Mouse (Mus musculus): ENCODE results near the gene Atxn2. TPM values are rescaled to one million over a fixed set of nuclear protein-coding genes. Genes with fewer than 3 reads are reported as not detected.

Gene Atxn2
- total and polyA plus RNA-seq, 3 experiments: 7.7 to 58.4 (median 8.3) TPM

GRCm38 (mm10) chr5:121811485-121811931 is 100.4 kb downstream of the Atxn2 start:
- H3K27me3 ChIP-seq (replicated peaks): no peaks in the 10 kb centered on the region
- H3K4me1 ChIP-seq (ENCODE audit: control insufficient read depth in 1 of 2, insufficient read depth in 2 of 2): peaks cover 13 to 20% of the 10 kb centered on the region in 2 experiments
- in situ Hi-C loops (cut with MboI; ENCODE audit: low pct_ligation_motif_present, low pct_unique_long_range_greater_than_20kb, low sequenced_read_pairs): loop anchor here (5.0 kb wide), 1 partner anchor 36 kb away; the partner anchor contains the start of gene Pheta1
- H3K36me3 ChIP-seq (replicated peaks in 1 of 2; ENCODE audit: control insufficient read depth in 1 of 2, insufficient read depth in 1 of 2, low read length in 1 of 2): peaks cover 58 to 86% of the 10 kb centered on the region in 2 experiments
- no peak for DNase-seq (ENCODE audit: extremely low read depth)
- H3K79me2 ChIP-seq (replicated peaks; ENCODE audit: control insufficient read depth, extremely low read depth, insufficient read depth, poor library complexity, severe bottlenecking): no peaks in the 10 kb centered on the region
- no peak overlapping the region for H3K27ac ChIP-seq (ENCODE audit: insufficient read depth, low read depth)
- no peak overlapping the region for H3K4me2 ChIP-seq (ENCODE audit: insufficient read depth, low read depth, poor library complexity, severe bottlenecking)
- TF ChIP-seq CHD2 (IDR thresholded peaks at IDR 0.05; ENCODE audit: low read length): no peak
- TF ChIP-seq RCOR1 (conservative IDR thresholded peaks at IDR 0.05; ENCODE audit: low read depth, low read length): no peak
- TF ChIP-seq RAD21 (IDR thresholded peaks at IDR 0.05; ENCODE audit: low read depth, low read length): no peak
- H3K9me3 ChIP-seq (replicated peaks; ENCODE audit: low read length): no peaks in the 10 kb centered on the region
- dilution Hi-C loops (cut with MboI; ENCODE audit: extremely low pct_ligation_motif_present, extremely low pct_unique_long_range_greater_than_20kb, low sequenced_read_pairs): no loop called here
- no peak overlapping the region for H3K4me3 ChIP-seq (replicated peaks in 1 of 3; ENCODE audit: low read depth in 2 of 3, low read length in 2 of 3, poor library complexity in 1 of 3)
- H3K9ac ChIP-seq (ENCODE audit: insufficient read depth, low read depth): no peak overlapping the region

- DNase-seq (ENCODE audit: extremely low read depth): no peak
- no peaks in the 10 kb centered on the region for H3K27me3 ChIP-seq (replicated peaks)
- peaks cover 13 to 23% of the 10 kb centered on the region in 2 experiments for H3K4me1 ChIP-seq (ENCODE audit: control insufficient read depth in 1 of 2, insufficient read depth in 2 of 2)
- no peak overlapping the region for H3K4me2 ChIP-seq (ENCODE audit: insufficient read depth, low read depth, poor library complexity, severe bottlenecking)
- H3K27ac ChIP-seq (ENCODE audit: insufficient read depth, low read depth): no peak overlapping the region
- H3K36me3 ChIP-seq (replicated peaks in 1 of 2; ENCODE audit: control insufficient read depth in 1 of 2, insufficient read depth in 1 of 2, low read length in 1 of 2): peaks cover 70 to 91% of the 10 kb centered on the region in 2 experiments
- no peak overlapping the region for H3K9ac ChIP-seq (ENCODE audit: insufficient read depth, low read depth)
- dilution Hi-C loops (cut with MboI; ENCODE audit: extremely low pct_ligation_motif_present, extremely low pct_unique_long_range_greater_than_20kb, low sequenced_read_pairs) (no loop called here), in situ Hi-C loops (cut with MboI; ENCODE audit: low pct_ligation_motif_present, low pct_unique_long_range_greater_than_20kb, low sequenced_read_pairs) (loop anchor here (5.0 kb wide), 1 partner anchor 35 kb away; the partner anchor contains the start of gene Pheta1)
- no peak overlapping the region for H3K4me3 ChIP-seq (replicated peaks in 1 of 3; ENCODE audit: low read depth in 2 of 3, low read length in 2 of 3, poor library complexity in 1 of 3)
- TF ChIP-seq MAFK (IDR thresholded peaks at IDR 0.05; ENCODE audit: insufficient replicate concordance, low read length) (no peak), TCF12 (IDR thresholded peaks at IDR 0.05; ENCODE audit: low read depth, low read length) (no peak), E2F4 (IDR thresholded peaks at IDR 0.05; ENCODE audit: insufficient replicate concordance, low read depth, low read length) (no peak)
- no peaks in the 10 kb centered on the region for H3K79me2 ChIP-seq (replicated peaks; ENCODE audit: control insufficient read depth, extremely low read depth, insufficient read depth, poor library complexity, severe bottlenecking)
- no peaks in the 10 kb centered on the region for H3K9me3 ChIP-seq (replicated peaks; ENCODE audit: low read length)
Measured at GRCm38 (mm10) chr5:121812526-121813243, 101.5 kb downstream of the Atxn2 start.

- Histone ChIP-seq H3K4me2 (ENCODE audit: insufficient read depth, low read depth, poor library complexity, severe bottlenecking) (no peak overlapping the region), H3K36me3 (replicated peaks in 1 of 2; ENCODE audit: control insufficient read depth in 1 of 2, insufficient read depth in 1 of 2, low read length in 1 of 2) (peaks cover 80 to 96% of the 10 kb centered on the region in 2 experiments), H3K79me2 (replicated peaks; ENCODE audit: control insufficient read depth, extremely low read depth, insufficient read depth, poor library complexity, severe bottlenecking) (no peaks in the 10 kb centered on the region), H3K27ac (ENCODE audit: insufficient read depth, low read depth) (peak overlapping the region; percentile 29; the same call in 1 of the 2 replicates), H3K9me3 (replicated peaks; ENCODE audit: low read length) (no peaks in the 10 kb centered on the region), H3K27me3 (replicated peaks) (no peaks in the 10 kb centered on the region), H3K4me3 (replicated peaks in 1 of 3; ENCODE audit: low read depth in 2 of 3, low read length in 2 of 3, poor library complexity in 1 of 3) (no peak overlapping the region), H3K9ac (ENCODE audit: insufficient read depth, low read depth) (no peak overlapping the region), H3K4me1 (ENCODE audit: control insufficient read depth in 1 of 2, insufficient read depth in 2 of 2) (peaks cover 13 to 23% of the 10 kb centered on the region in 2 experiments)
- no peak for DNase-seq (ENCODE audit: extremely low read depth)
- dilution Hi-C loops (cut with MboI; ENCODE audit: extremely low pct_ligation_motif_present, extremely low pct_unique_long_range_greater_than_20kb, low sequenced_read_pairs): no loop called here
- in situ Hi-C loops (cut with MboI; ENCODE audit: low pct_ligation_motif_present, low pct_unique_long_range_greater_than_20kb, low sequenced_read_pairs): loop anchor here (5.0 kb wide), 1 partner anchor 34 kb away; the partner anchor contains the start of gene Pheta1
- TF ChIP-seq EP300 (IDR thresholded peaks at IDR 0.05; ENCODE audit: low read length): no peak
- TF ChIP-seq MEF2A (IDR thresholded peaks at IDR 0.05; ENCODE audit: borderline replicate concordance, low read depth, low read length): no peak
- TF ChIP-seq ETS1 (conservative IDR thresholded peaks at IDR 0.05; ENCODE audit: low read depth, low read length): no peak
- no peak for TF ChIP-seq JUN (IDR thresholded peaks at IDR 0.05; ENCODE audit: insufficient read depth, low read depth, low read length)
- no peak for TF ChIP-seq MAFK (IDR thresholded peaks at IDR 0.05; ENCODE audit: insufficient replicate concordance, low read length)
- TF ChIP-seq ZMIZ1 (IDR thresholded peaks at IDR 0.05; ENCODE audit: low read depth, low read length): no peak
Measured at GRCm38 (mm10) chr5:121813744-121814143, 102.6 kb downstream of the Atxn2 start.

All from CH12.LX (cell line).